Mouse (Mus musculus) myocyte (in vitro differentiated cells): ENCODE results near the gene Olfr1507. TPM values are rescaled to one million over a fixed set of nuclear protein-coding genes. Genes with fewer than 3 reads are reported as not detected.

Experiments
- H3K27me3 ChIP-seq: one replicate; pipeline ENCODE4 v1.6.1; 2011; ENCODE audit not compliant: control insufficient read depth, insufficient read depth, insufficient read length
- H3K36me3 ChIP-seq: one replicate; pipeline ENCODE4 v1.6.1; 2011; ENCODE audit not compliant: control insufficient read depth, insufficient read depth
- H3K4me2 ChIP-seq: one replicate; pipeline ENCODE4 v1.6.1; 2011; ENCODE audit warnings: low read depth, control low read depth
- H3K4me3 ChIP-seq: one replicate; pipeline ENCODE4 v1.5.1; 2011; ENCODE audit warnings: mild to moderate bottlenecking, control low read depth, moderate library complexity
- H3K79me2 ChIP-seq: one replicate; pipeline ENCODE4 v1.6.1; 2011; ENCODE audit not compliant: control insufficient read depth, insufficient read depth
- H3ac ChIP-seq: one replicate; pipeline ENCODE4 v1.6.1; 2011; ENCODE audit not compliant: control insufficient read depth, insufficient read length
- CEBPB ChIP-seq: IDR thresholded peaks from 2 replicates; pipeline ENCODE4 v1.6.1; 2011; ENCODE audit warnings: mild to moderate bottlenecking, moderate library complexity; ENCODE audit not compliant: poor library complexity, insufficient read depth, severe bottlenecking
- E2F4 ChIP-seq: IDR thresholded peaks from one replicate; pipeline ENCODE4 v1.6.1; 2011; ENCODE audit warnings: mild to moderate bottlenecking, control low read depth, moderate library complexity; ENCODE audit not compliant: insufficient read depth
- MAX ChIP-seq: IDR thresholded peaks from one replicate; pipeline ENCODE4 v1.6.1; 2011; ENCODE audit warnings: low read depth, mild to moderate bottlenecking, control low read depth
- MYOD1 ChIP-seq, 3 experiments: IDR thresholded peaks; one replicate each; pipeline ENCODE4 v1.6.1; 2011; ENCODE audit warnings: control low read depth in 2 of 3, low read depth in 2 of 3, mild to moderate bottlenecking in 2 of 3, moderate library complexity in 1 of 3; ENCODE audit not compliant: insufficient read length in 2 of 3, control insufficient read depth in 1 of 3
- MYOG ChIP-seq, 3 experiments: IDR thresholded peaks; one replicate each; pipeline ENCODE4 v1.6.1; 2011; ENCODE audit warnings: control low read depth in 2 of 3, low read depth in 2 of 3, mild to moderate bottlenecking in 2 of 3; ENCODE audit not compliant: insufficient read length in 2 of 3, control insufficient read depth in 1 of 3, insufficient read depth in 1 of 3
- POLR2A ChIP-seq: IDR thresholded peaks from one replicate; pipeline ENCODE4 v1.6.1; 2011; ENCODE audit warnings: low read depth, mild to moderate bottlenecking, control low read depth, moderate library complexity; ENCODE audit not compliant: insufficient read length
- POLR2AphosphoS2 ChIP-seq: IDR thresholded peaks from one replicate; pipeline ENCODE4 v1.6.1; 2011; ENCODE audit warnings: low read depth, control low read depth; ENCODE audit not compliant: insufficient read length
- REST ChIP-seq: IDR thresholded peaks from one replicate; pipeline ENCODE4 v1.6.1; 2011; ENCODE audit warnings: mild to moderate bottlenecking, control low read depth, moderate library complexity; ENCODE audit not compliant: insufficient read depth, insufficient read length
- SRF ChIP-seq: IDR thresholded peaks from one replicate; pipeline ENCODE4 v1.6.1; 2011; ENCODE audit warnings: low read depth; ENCODE audit not compliant: control insufficient read depth, insufficient read length
- TCF12 ChIP-seq: IDR thresholded peaks from one replicate; pipeline ENCODE4 v1.6.1; 2011; ENCODE audit warnings: mild to moderate bottlenecking, control low read depth; ENCODE audit not compliant: poor library complexity, insufficient read depth, severe bottlenecking
- TCF3 ChIP-seq: IDR thresholded peaks from one replicate; pipeline ENCODE4 v1.6.1; 2011; ENCODE audit warnings: low read depth, control low read depth; ENCODE audit not compliant: insufficient read length
- USF1 ChIP-seq: IDR thresholded peaks from one replicate; pipeline ENCODE4 v1.6.1; 2011; ENCODE audit warnings: low read depth, mild to moderate bottlenecking, control low read depth, moderate library complexity
- polyA plus RNA-seq: library from polyadenylated mRNA; unstranded; fragments of >200 nt; fragmentation: generic; extraction: Trizol; gene quantifications from one replicate; pipeline ENCODE4 v1.2.1, GENCODE M21; 2012; ENCODE audit warnings: missing spikeins

Olfr1507 gene
- polyA plus RNA-seq, 1 experiment: not detected

DNA sequence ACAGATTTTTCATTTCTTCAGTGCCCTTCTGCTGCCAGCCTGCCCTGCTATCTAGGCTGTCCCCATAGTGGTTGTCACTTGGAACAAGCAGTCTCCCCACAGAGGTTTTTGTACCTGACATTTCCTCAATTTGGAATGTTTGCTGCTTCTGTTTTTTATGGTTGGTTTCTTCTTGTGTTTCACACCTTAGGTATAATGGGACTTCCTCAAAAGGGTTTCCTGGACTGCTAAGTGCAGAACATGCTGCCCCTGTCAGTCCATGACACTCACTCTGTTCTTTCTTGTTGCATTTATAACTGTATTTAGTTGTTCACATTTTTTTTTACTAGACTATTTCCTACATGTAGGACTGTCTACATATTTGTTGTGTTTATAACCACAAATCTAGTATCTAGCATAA is 33.6 kb downstream of the Olfr1507 start:
- Histone ChIP-seq H3K4me3 (no peak overlapping the region), H3K4me2 (no peak overlapping the region), H3ac (no peak overlapping the region), H3K36me3 (no peaks in the 10 kb centered on the region), H3K27me3 (no peaks in the 10 kb centered on the region), H3K79me2 (no peaks in the 10 kb centered on the region)
- TF ChIP-seq MYOD1 (IDR thresholded peaks at IDR 0.05; ENCODE audit: control insufficient read depth in 1 of 3, insufficient read length in 2 of 3, low read depth in 2 of 3): no peak
- TF ChIP-seq E2F4: no peak
- no peak for TF ChIP-seq USF1
- TF ChIP-seq TCF12: no peak
- TF ChIP-seq POLR2A: no peak
- TF ChIP-seq REST: no peak
- no peak for TF ChIP-seq SRF
- TF ChIP-seq MYOG (IDR thresholded peaks at IDR 0.05; ENCODE audit: control insufficient read depth in 1 of 3, insufficient read depth in 1 of 3, insufficient read length in 2 of 3, low read depth in 2 of 3): no peak
- no peak for TF ChIP-seq CEBPB
- TF ChIP-seq POLR2AphosphoS2: no peak
- TF ChIP-seq TCF3: no peak
- TF ChIP-seq MAX: no peak

GRCm38 (mm10) chr14:52451138-52451537 is 44.4 kb downstream of the Olfr1507 start:
- TF ChIP-seq MYOD1 (IDR thresholded peaks at IDR 0.05; ENCODE audit: control insufficient read depth in 1 of 3, insufficient read length in 2 of 3, low read depth in 2 of 3): no peak
- TF ChIP-seq E2F4: no peak
- TF ChIP-seq USF1: no peak
- Histone ChIP-seq H3ac (no peak overlapping the region), H3K4me3 (no peak overlapping the region), H3K36me3 (no peaks in the 10 kb centered on the region), H3K27me3 (no peaks in the 10 kb centered on the region), H3K4me2 (no peak overlapping the region), H3K79me2 (no peaks in the 10 kb centered on the region)

GRCm38 (mm10) chr14:52442690-52443089 is 52.9 kb downstream of the Olfr1507 start, which contains the start of gene Olfr1509:
Gene Olfr1509 (plus strand): TSS chr14:52442990.
- Histone ChIP-seq H3K4me2 (no peak within 1 kb of the TSS), H3K4me3 (no peak within 1 kb of the TSS), H3K36me3 (no peaks in the 10 kb centered on the region), H3ac (no peak within 1 kb of the TSS), H3K79me2 (no peaks in the 10 kb centered on the region), H3K27me3 (no peaks in the 10 kb centered on the region)
- TF ChIP-seq CEBPB (no peak), MYOG (IDR thresholded peaks at IDR 0.05; ENCODE audit: control insufficient read depth in 1 of 3, insufficient read depth in 1 of 3, insufficient read length in 2 of 3, low read depth in 2 of 3) (no peak), POLR2A (no peak), TCF3 (no peak), SRF (no peak), POLR2AphosphoS2 (no peak), MYOD1 (IDR thresholded peaks at IDR 0.05; ENCODE audit: control insufficient read depth in 1 of 3, insufficient read length in 2 of 3, low read depth in 2 of 3) (no peak), TCF12 (no peak), REST (no peak), MAX (no peak), USF1 (no peak), E2F4 (no peak)

Other genes starting within 250 kb of the Olfr1507 start
- gene Chd8, start 238.0 kb downstream of the Olfr1507 start, polyA plus RNA-seq: 19.6 TPM
- gene Tox4, start 216.6 kb downstream of the Olfr1507 start, polyA plus RNA-seq: 26.8 TPM
- 4.9 TPM for gene Rab2b, start 216.2 kb downstream of the Olfr1507 start, polyA plus RNA-seq
- gene Mettl3, start 190.6 kb downstream of the Olfr1507 start, polyA plus RNA-seq: 30.5 TPM
- 3.5 TPM for gene Sall2, start 167.0 kb downstream of the Olfr1507 start, polyA plus RNA-seq
- not detected for gene Olfr1513, start 139.3 kb downstream of the Olfr1507 start, polyA plus RNA-seq
- not detected for gene Olfr1512, start 116.6 kb downstream of the Olfr1507 start, polyA plus RNA-seq
- gene Olfr1511, start 98.4 kb downstream of the Olfr1507 start, polyA plus RNA-seq: not detected
- not detected for gene Olfr1510, start 81.4 kb downstream of the Olfr1507 start, polyA plus RNA-seq
- not detected for gene Olfr1509, start 52.8 kb downstream of the Olfr1507 start, polyA plus RNA-seq
- gene Olfr1508, start 28.3 kb downstream of the Olfr1507 start, polyA plus RNA-seq: not detected